Mouse (Mus musculus): ENCODE results near the gene Cpsf6. TPM values are rescaled to one million over a fixed set of nuclear protein-coding genes. Genes with fewer than 3 reads are reported as not detected.
"Not testable (repeated sequence)": the region's sequence is repeated elsewhere in the genome, so short reads cannot be mapped to it uniquely, and the experiment has no call there.

Gene Cpsf6
- polyA plus RNA-seq, 1 experiment = 36.6 TPM

DNA sequence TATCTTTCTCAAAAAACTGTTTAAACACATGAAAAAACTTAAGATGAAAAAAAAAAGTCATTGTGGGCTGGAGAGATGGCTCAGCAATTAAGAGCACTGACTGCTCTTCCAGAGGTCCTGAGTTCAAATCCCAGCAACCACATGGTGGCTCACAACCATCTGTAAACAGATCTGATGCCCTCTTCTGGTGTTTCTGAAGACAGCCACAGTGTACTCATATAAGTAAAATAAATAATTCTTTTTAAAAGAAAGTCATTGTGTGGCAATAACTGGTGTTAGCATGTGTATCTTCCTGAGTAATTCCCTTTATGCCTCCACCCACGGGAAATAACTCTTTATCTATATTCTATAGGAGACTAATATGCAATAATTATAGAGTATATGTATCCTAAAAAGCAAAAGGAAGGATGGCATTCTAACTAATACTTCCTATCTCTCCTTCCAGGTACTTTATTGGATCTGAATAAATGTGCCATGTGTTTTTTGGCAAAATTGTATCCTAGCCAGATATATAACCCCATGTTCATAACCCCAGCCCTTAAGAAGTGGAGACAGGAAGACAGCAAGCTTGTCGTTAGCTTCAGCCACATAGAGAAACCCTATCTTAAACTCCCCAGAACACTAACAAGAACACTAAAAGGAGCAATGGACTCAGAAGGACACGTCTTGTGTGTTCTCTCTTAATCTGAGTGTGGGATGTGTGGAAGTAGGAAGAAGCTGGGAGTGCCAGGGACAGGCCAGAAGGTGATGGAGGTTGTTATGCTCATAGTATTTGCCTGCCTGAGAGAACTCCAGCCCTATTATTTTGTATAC lies 15.1 kb upstream of the Cpsf6 start:
- no peak overlapping the region for H3K4me3 ChIP-seq (ENCODE audit: insufficient read depth, poor library complexity, severe bottlenecking)

GRCm38 (mm10) chr10:117393891-117394395 lies 14.1 kb upstream of the Cpsf6 start:
- no peak overlapping the region for H3K4me3 ChIP-seq (ENCODE audit: insufficient read depth, poor library complexity, severe bottlenecking)
- no peak for TF ChIP-seq MYOD1 (IDR thresholded peaks at IDR 0.05; ENCODE audit: control insufficient read depth, insufficient read length, low read depth)
- no peak for TF ChIP-seq MYOG (IDR thresholded peaks at IDR 0.05; ENCODE audit: control insufficient read depth, extremely low read depth, insufficient read length)
- TF ChIP-seq FOSL1 (IDR thresholded peaks at IDR 0.05; ENCODE audit: insufficient read depth, low read length, poor library complexity, severe bottlenecking) = no peak
- TF ChIP-seq USF1 (IDR thresholded peaks at IDR 0.05; ENCODE audit: low read depth) = no peak
- no peak for TF ChIP-seq CTCF (IDR thresholded peaks at IDR 0.05; ENCODE audit: control insufficient read depth, insufficient read depth, insufficient read length)
- TF ChIP-seq CEBPB (IDR thresholded peaks at IDR 0.05; ENCODE audit: low read depth) = no peak
- H3K27me3 ChIP-seq (ENCODE audit: control insufficient read depth, insufficient read depth, insufficient read length) = no peaks in the 10 kb centered on the region
- no peaks in the 10 kb centered on the region for H3K79me3 ChIP-seq (ENCODE audit: low read depth)
- H3K79me2 ChIP-seq (ENCODE audit: control insufficient read depth, insufficient read depth) = no peaks in the 10 kb centered on the region
- H3ac ChIP-seq (ENCODE audit: control insufficient read depth, insufficient read length, low read depth) = no peak overlapping the region
- no peaks in the 10 kb centered on the region for H3K36me3 ChIP-seq (ENCODE audit: control insufficient read depth, insufficient read depth)

More for the DNA sequence above, 15.1 kb upstream of the Cpsf6 start:
- no peaks in the 10 kb centered on the region for H3K79me3 ChIP-seq (ENCODE audit: low read depth)
- no peaks in the 10 kb centered on the region for H3K36me3 ChIP-seq (ENCODE audit: control insufficient read depth, insufficient read depth)
- H3K79me2 ChIP-seq (ENCODE audit: control insufficient read depth, insufficient read depth) = no peaks in the 10 kb centered on the region
- no peak overlapping the region for H3ac ChIP-seq (ENCODE audit: control insufficient read depth, insufficient read length, low read depth)
- no peaks in the 10 kb centered on the region for H3K27me3 ChIP-seq (ENCODE audit: control insufficient read depth, insufficient read depth, insufficient read length)
- TF ChIP-seq CEBPB (IDR thresholded peaks at IDR 0.05; ENCODE audit: low read depth) (no peak), USF1 (IDR thresholded peaks at IDR 0.05; ENCODE audit: low read depth) (no peak), CTCF (IDR thresholded peaks at IDR 0.05; ENCODE audit: control insufficient read depth, insufficient read depth, insufficient read length) (no peak), FOSL1 (IDR thresholded peaks at IDR 0.05; ENCODE audit: insufficient read depth, low read length, poor library complexity, severe bottlenecking) (no peak), MYOG (IDR thresholded peaks at IDR 0.05; ENCODE audit: control insufficient read depth, extremely low read depth, insufficient read length) (no peak), MYOD1 (IDR thresholded peaks at IDR 0.05; ENCODE audit: control insufficient read depth, insufficient read length, low read depth) (no peak), MAX (IDR thresholded peaks at IDR 0.05) (no peak)

DNA sequence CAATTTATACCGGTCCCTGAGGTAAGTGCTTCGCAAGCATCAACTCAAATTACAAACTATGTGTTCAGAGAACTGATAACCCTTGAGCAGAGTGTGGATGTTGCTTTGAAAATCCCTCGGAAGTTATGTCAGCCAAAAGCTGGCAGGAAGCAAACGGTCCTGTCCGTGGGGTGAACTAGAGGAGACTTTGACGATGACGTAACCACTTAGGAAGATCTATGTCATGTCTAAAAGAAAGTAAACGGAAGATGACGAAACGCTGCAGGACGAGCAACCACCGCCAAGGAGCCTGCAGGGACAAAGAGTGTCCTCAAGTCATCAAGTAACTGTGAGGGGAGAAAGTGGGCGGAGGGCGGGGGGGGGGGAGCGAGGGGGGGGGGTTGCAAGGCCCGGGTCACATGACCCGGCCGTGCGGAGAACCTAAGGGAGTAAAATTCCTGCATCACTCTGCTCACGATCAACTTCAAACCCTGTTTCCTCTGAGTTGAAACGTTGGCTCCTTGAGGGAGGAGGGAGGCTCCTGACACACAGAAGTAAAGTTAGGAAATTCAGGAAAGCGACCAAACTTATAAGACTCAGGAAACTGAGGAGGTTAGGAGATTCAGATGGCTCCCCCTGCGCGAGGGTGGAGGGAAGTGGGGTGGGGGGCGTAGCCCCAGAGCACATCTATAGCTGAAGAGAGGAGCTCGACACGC lies 13.5 kb upstream of the Cpsf6 start:
- TF ChIP-seq CEBPB (IDR thresholded peaks at IDR 0.05; ENCODE audit: low read depth) = peak; percentile 11
- no peak for TF ChIP-seq MYOD1 (IDR thresholded peaks at IDR 0.05; ENCODE audit: control insufficient read depth, insufficient read length, low read depth)
- no peak for TF ChIP-seq MAX (IDR thresholded peaks at IDR 0.05)
- TF ChIP-seq MYOG (IDR thresholded peaks at IDR 0.05; ENCODE audit: control insufficient read depth, extremely low read depth, insufficient read length) = no peak
- no peak for TF ChIP-seq CTCF (IDR thresholded peaks at IDR 0.05; ENCODE audit: control insufficient read depth, insufficient read depth, insufficient read length)
- TF ChIP-seq FOSL1 (IDR thresholded peaks at IDR 0.05; ENCODE audit: insufficient read depth, low read length, poor library complexity, severe bottlenecking) = no peak
- peak; percentile 11 for TF ChIP-seq USF1 (IDR thresholded peaks at IDR 0.05; ENCODE audit: low read depth)
- Histone ChIP-seq H3K79me3 (ENCODE audit: low read depth) (no peaks in the 10 kb centered on the region), H3K4me3 (ENCODE audit: insufficient read depth, poor library complexity, severe bottlenecking) (no peak overlapping the region), H3K27me3 (ENCODE audit: control insufficient read depth, insufficient read depth, insufficient read length) (no peaks in the 10 kb centered on the region), H3ac (ENCODE audit: control insufficient read depth, insufficient read length, low read depth) (no peak overlapping the region), H3K79me2 (ENCODE audit: control insufficient read depth, insufficient read depth) (no peaks in the 10 kb centered on the region), H3K36me3 (ENCODE audit: control insufficient read depth, insufficient read depth) (no peaks in the 10 kb centered on the region)

DNA sequence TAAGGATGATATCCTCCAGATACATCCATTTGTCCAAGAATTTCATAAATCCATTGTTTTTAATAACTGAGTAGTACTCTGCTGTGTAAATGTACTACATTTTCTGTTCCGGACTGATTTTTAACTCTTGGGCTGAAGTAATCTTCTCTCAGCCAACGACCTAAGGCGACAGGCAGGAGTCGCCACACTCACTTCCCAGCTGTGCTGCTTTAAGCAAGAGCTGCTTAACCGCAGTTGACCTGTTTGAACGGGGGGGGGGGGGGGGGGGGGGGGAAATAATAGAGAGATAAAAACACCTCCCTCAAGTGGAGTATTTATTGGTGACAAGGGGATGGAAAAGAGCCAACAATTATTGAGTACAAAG lies 13.0 kb upstream of the Cpsf6 start:
- TF ChIP-seq CTCF (IDR thresholded peaks at IDR 0.05; ENCODE audit: control insufficient read depth, insufficient read depth, insufficient read length) = no peak
- Histone ChIP-seq H3K4me3 (ENCODE audit: insufficient read depth, poor library complexity, severe bottlenecking) (no peak overlapping the region), H3K36me3 (ENCODE audit: control insufficient read depth, insufficient read depth) (no peaks in the 10 kb centered on the region), H3K27me3 (ENCODE audit: control insufficient read depth, insufficient read depth, insufficient read length) (no peaks in the 10 kb centered on the region), H3K79me2 (ENCODE audit: control insufficient read depth, insufficient read depth) (no peaks in the 10 kb centered on the region), H3K79me3 (ENCODE audit: low read depth) (no peaks in the 10 kb centered on the region), H3ac (ENCODE audit: control insufficient read depth, insufficient read length, low read depth) (no peak overlapping the region)

DNA sequence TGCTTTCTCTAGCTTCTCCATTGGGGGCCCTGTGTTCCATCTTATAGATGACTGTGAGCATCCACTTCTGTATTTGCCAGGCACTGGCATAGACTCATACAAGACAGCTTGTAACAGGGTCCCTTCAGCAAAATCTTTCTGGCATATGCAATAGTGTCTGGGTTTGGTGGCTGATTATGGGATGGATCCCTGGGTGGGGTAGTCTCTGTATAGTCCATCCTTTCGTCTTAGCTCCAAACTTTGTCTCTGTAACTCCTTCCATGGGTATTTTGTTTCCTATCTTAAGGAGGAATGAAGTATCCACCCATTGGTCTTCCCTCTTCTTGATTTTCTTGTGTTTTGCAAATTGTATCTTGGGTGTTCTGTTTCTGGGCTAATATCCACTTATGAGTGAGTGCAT lies 12.6 kb upstream of the Cpsf6 start:
- H3K36me3 ChIP-seq (ENCODE audit: control insufficient read depth, insufficient read depth); H3K4me3 ChIP-seq (ENCODE audit: insufficient read depth, poor library complexity, severe bottlenecking); H3K27me3 ChIP-seq (ENCODE audit: control insufficient read depth, insufficient read depth, insufficient read length); H3ac ChIP-seq (ENCODE audit: control insufficient read depth, insufficient read length, low read depth); H3K79me3 ChIP-seq (ENCODE audit: low read depth); H3K79me2 ChIP-seq (ENCODE audit: control insufficient read depth, insufficient read depth): not testable (repeated sequence)

DNA sequence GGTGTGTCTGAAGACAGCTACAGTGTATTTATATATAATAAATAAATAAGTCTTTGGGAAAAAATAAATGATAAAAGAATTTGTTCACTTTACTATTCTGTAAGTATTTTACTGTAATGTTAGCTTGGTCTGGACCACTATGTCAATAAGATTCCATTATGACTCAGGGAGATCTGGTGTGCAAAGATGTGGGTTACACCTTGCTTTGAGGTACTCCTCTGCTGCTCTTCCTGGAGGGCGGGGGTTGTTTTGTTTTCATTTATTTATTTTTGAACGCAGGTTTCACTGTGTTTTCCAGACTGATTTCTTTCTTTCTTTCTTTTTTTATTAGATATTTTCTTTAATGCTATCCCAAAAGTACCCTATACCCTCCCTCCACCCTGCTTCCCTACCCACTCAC lies 12.0 kb upstream of the Cpsf6 start:
- Histone ChIP-seq H3ac (ENCODE audit: control insufficient read depth, insufficient read length, low read depth) (no peak overlapping the region), H3K4me3 (ENCODE audit: insufficient read depth, poor library complexity, severe bottlenecking) (no peak overlapping the region), H3K27me3 (ENCODE audit: control insufficient read depth, insufficient read depth, insufficient read length) (no peaks in the 10 kb centered on the region), H3K79me2 (ENCODE audit: control insufficient read depth, insufficient read depth) (no peaks in the 10 kb centered on the region), H3K36me3 (ENCODE audit: control insufficient read depth, insufficient read depth) (no peaks in the 10 kb centered on the region), H3K79me3 (ENCODE audit: low read depth) (no peaks in the 10 kb centered on the region)
- TF ChIP-seq USF1 (IDR thresholded peaks at IDR 0.05; ENCODE audit: low read depth) (no peak), FOSL1 (IDR thresholded peaks at IDR 0.05; ENCODE audit: insufficient read depth, low read length, poor library complexity, severe bottlenecking) (no peak), MYOG (IDR thresholded peaks at IDR 0.05; ENCODE audit: control insufficient read depth, extremely low read depth, insufficient read length) (no peak), MYOD1 (IDR thresholded peaks at IDR 0.05; ENCODE audit: control insufficient read depth, insufficient read length, low read depth) (no peak), MAX (IDR thresholded peaks at IDR 0.05) (no peak), CTCF (IDR thresholded peaks at IDR 0.05; ENCODE audit: control insufficient read depth, insufficient read depth, insufficient read length) (no peak), CEBPB (IDR thresholded peaks at IDR 0.05; ENCODE audit: low read depth) (no peak)

Measured in C2C12 (cell line).